Mouse (Mus musculus) heart, embryonic 12.5 days (tissue): ENCODE measurements around the gene Daam1. TPM values are rescaled to one million over a fixed set of nuclear protein-coding genes. Genes with fewer than 3 reads are reported as not detected.

Experiments used
- ATAC-seq: fragments of 200-750 bp; cut with Nextera tagmentation; 2 replicates; pipeline ENCODE4 v1.8.0; 2017; ENCODE audit warnings: moderate TSS enrichment, moderate library complexity; ENCODE audit not compliant: insufficient number of reproducible peaks, low FRiP score
- H3K27ac ChIP-seq: fragments of 300-500 bp; sonication (generic); 2 replicates; pipeline ENCODE4 v1.5.1; 2016; ENCODE audit warnings: mild to moderate bottlenecking, moderate library complexity; ENCODE audit not compliant: poor library complexity, severe bottlenecking
- H3K27me3 ChIP-seq: fragments of 300-500 bp; sonication (generic); replicated peaks from 2 replicates; pipeline ENCODE4 v1.6.1; 2016; ENCODE audit warnings: mild to moderate bottlenecking, moderate library complexity
- H3K36me3 ChIP-seq: fragments of 300-500 bp; sonication (generic); 2 replicates; pipeline ENCODE4 v1.6.1; 2016; ENCODE audit warnings: mild to moderate bottlenecking, moderate library complexity
- H3K4me1 ChIP-seq: fragments of 300-500 bp; sonication (generic); replicated peaks from 2 replicates; pipeline ENCODE4 v1.6.1; 2016; ENCODE audit warnings: mild to moderate bottlenecking
- H3K4me2 ChIP-seq: fragments of 300-500 bp; sonication (generic); 2 replicates; pipeline ENCODE4 v1.6.1; 2016; ENCODE audit warnings: mild to moderate bottlenecking, moderate library complexity
- H3K4me3 ChIP-seq: fragments of 300-500 bp; sonication (generic); 2 replicates; pipeline ENCODE4 v1.5.1; 2016; ENCODE audit warnings: mild to moderate bottlenecking
- H3K9ac ChIP-seq: fragments of 300-500 bp; sonication (generic); 2 replicates; pipeline ENCODE4 v1.6.1; 2016; ENCODE audit warnings: mild to moderate bottlenecking, moderate library complexity
- H3K9me3 ChIP-seq: fragments of 300-500 bp; sonication (generic); replicated peaks from 2 replicates; pipeline ENCODE4 v1.6.1; 2016; ENCODE audit warnings: mild to moderate bottlenecking, moderate library complexity
- WGBS: fragments of 180-500 bp; shearing (Covaris S2); methylation state at CpG from one replicate; pipeline ENCODE4 v1.1.7; 2016; 5-methylcytosine and 5-hydroxymethylcytosine counted together
- polyA plus RNA-seq: library from polyadenylated mRNA; unstranded; fragments of >200 nt; fragmentation: Nextera tagmentation; extraction: Ambion mirVana; gene quantifications from 2 replicates; pipeline ENCODE4 v1.2.1, GENCODE M21; 2016

The Daam1 gene
- polyA plus RNA-seq, 1 experiment from 2014 or later: 23.1 TPM

- peak; percentile 63 for ATAC-seq
- Histone ChIP-seq H3K27ac (peak overlapping the region; percentile 86), H3K36me3 (no peaks in the 10 kb centered on the region), H3K4me3 (no peak overlapping the region), H3K27me3 (no peaks in the 10 kb centered on the region), H3K4me1 (peaks cover 37% of the 10 kb centered on the region), H3K9me3 (0 out of 2 replicates have a peak, but pooled peaks cover 2% of the 10 kb centered on the region), H3K9ac (no peak overlapping the region), H3K4me2 (0 out of 2 replicates have a peak overlapping the region, but pooled peaks have one; percentile 5)
- WGBS: 13% methylated on average over 5 of the region's 5 CpGs
Observed at GRCm38 (mm10) chr12:72021543-72021942, 190.7 kb downstream of the Daam1 start.

GRCm38 (mm10) chr12:72022790-72023189 lies 191.9 kb downstream of the Daam1 start:
- Histone ChIP-seq H3K9ac (no peak overlapping the region), H3K36me3 (no peaks in the 10 kb centered on the region), H3K4me3 (no peak overlapping the region), H3K4me1 (peaks cover 37% of the 10 kb centered on the region), H3K4me2 (no peak overlapping the region), H3K27me3 (no peaks in the 10 kb centered on the region), H3K27ac (no peak overlapping the region), H3K9me3 (0 out of 2 replicates have a peak, but pooled peaks cover 2% of the 10 kb centered on the region)
- WGBS: 65% methylated on average over 3 of the region's 3 CpGs
- ATAC-seq: no peak

DNA sequence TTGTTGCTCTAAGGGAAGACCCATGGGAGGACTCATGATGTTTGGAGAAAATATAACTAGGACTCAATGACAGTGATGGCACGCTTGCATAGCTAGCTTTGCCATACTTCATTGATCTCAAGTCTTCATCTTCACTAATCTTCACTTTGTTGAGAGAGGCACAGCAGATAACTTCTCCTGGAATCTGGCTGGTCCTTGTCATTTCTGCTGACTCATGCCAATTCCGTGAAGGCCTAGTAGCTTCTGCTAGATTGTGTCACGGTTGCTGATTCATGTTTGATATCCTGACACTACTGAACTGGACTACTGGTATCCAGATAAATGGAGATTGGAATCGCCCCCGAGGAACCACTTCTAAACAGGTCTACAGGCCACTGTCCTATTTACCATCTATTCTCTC lies 192.7 kb downstream of the Daam1 start:
- Histone ChIP-seq H3K36me3 (no peaks in the 10 kb centered on the region), H3K27ac (no peak overlapping the region)
- WGBS: 90% methylated on average over 5 of the region's 5 CpGs

DNA sequence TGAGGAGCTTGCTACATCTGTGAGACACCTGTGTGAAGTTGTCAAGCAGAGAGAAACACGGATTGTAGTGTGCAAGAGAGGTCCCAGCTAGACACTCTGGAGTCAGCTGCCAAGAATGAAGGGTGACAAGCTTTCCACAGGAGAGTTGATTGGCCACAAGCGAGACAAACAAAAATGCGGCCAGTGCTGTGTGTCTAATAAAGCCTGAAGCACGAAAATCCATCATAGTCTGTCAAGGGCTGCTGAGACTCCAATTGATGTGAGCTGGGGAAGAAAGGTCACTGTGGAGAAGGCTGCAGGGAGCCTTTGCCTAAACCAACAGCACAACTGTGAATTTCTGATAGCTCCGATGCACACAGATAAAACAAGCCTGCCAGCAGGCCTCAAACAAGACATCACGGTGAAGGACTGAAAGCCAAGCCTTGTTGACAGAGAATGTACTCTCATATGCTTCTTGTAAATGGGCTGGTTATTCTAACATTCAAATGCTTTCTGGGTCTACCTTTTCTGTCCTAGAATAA lies 194.5 kb downstream of the Daam1 start:
- Histone ChIP-seq H3K4me1 (peaks cover 28% of the 10 kb centered on the region), H3K9me3 (0 out of 2 replicates have a peak, but pooled peaks cover 2% of the 10 kb centered on the region), H3K36me3 (no peaks in the 10 kb centered on the region), H3K4me2 (no peak overlapping the region), H3K27me3 (no peaks in the 10 kb centered on the region), H3K9ac (no peak overlapping the region), H3K27ac (no peak overlapping the region), H3K4me3 (no peak overlapping the region)
- ATAC-seq: no peak
- 42% methylated on average over 6 of the region's 6 CpGs for WGBS

More for the DNA sequence above, 192.7 kb downstream of the Daam1 start:
- no peak overlapping the region for H3K4me2 ChIP-seq
- H3K27me3 ChIP-seq: no peaks in the 10 kb centered on the region
- ATAC-seq: no peak
- no peak overlapping the region for H3K9ac ChIP-seq
- no peak overlapping the region for H3K4me3 ChIP-seq
- H3K9me3 ChIP-seq: 0 out of 2 replicates have a peak, but pooled peaks cover 2% of the 10 kb centered on the region
- H3K4me1 ChIP-seq: peaks cover 34% of the 10 kb centered on the region

- H3K9ac ChIP-seq: no peak overlapping the region
- ATAC-seq: no peak
- H3K27ac ChIP-seq: no peak overlapping the region
- H3K9me3 ChIP-seq: no peaks in the 10 kb centered on the region
- H3K4me1 ChIP-seq: peaks cover 7% of the 10 kb centered on the region
- H3K4me2 ChIP-seq: no peak overlapping the region
- H3K27me3 ChIP-seq: no peaks in the 10 kb centered on the region
- H3K4me3 ChIP-seq: no peak overlapping the region
- 69% methylated on average over 5 of the region's 5 CpGs for WGBS
- H3K36me3 ChIP-seq: no peaks in the 10 kb centered on the region
Observed at GRCm38 (mm10) chr12:72031171-72031570, 200.3 kb downstream of the Daam1 start.

DNA sequence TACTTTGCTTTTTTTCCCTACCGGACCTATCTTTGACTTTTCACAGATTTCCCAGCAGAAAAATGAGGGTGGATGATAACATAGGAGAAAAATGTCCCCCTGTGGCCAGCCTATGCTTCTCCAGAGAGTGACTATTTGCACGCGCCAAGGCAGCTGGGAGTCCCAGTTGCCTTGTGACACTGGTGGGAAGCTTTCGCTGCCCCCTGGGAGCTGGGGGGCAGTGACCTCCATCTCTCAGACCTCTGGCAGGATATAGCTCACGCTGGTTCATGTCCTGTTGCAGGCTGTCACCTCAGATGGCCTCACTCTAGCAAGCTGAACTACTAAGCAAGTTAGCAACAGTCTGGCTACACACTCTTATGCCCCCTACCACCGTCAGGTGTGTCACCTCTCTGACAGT lies 200.9 kb downstream of the Daam1 start:
- Histone ChIP-seq H3K9ac (0 out of 2 replicates have a peak overlapping the region, but pooled peaks have one; percentile 28), H3K9me3 (no peaks in the 10 kb centered on the region), H3K27ac (no peak overlapping the region), H3K4me1 (peaks cover 13% of the 10 kb centered on the region), H3K36me3 (no peaks in the 10 kb centered on the region), H3K4me2 (no peak overlapping the region), H3K4me3 (no peak overlapping the region), H3K27me3 (no peaks in the 10 kb centered on the region)
- WGBS: 65% methylated on average over 6 of the region's 6 CpGs
- ATAC-seq: no peak

- no peak overlapping the region; the same call in 1 of the 2 replicates for H3K9ac ChIP-seq
- H3K4me2 ChIP-seq: no peak overlapping the region
- peaks cover 41% of the 10 kb centered on the region for H3K4me1 ChIP-seq
- H3K27me3 ChIP-seq: no peaks in the 10 kb centered on the region
- H3K36me3 ChIP-seq: no peaks in the 10 kb centered on the region
- WGBS: 14% methylated on average over 9 of the region's 9 CpGs
- H3K27ac ChIP-seq: peak overlapping the region; percentile 77
- peaks cover 4% of the 10 kb centered on the region; the same call in 1 of the 2 replicates for H3K9me3 ChIP-seq
- ATAC-seq: 0 out of 2 replicates have a peak, but pooled peaks have one; percentile 57
- H3K4me3 ChIP-seq: no peak overlapping the region
Observed at GRCm38 (mm10) chr12:72036097-72036661, 205.3 kb downstream of the Daam1 start.

GRCm38 (mm10) chr12:72037049-72037448 lies 206.2 kb downstream of the Daam1 start:
- Histone ChIP-seq H3K27ac (peak overlapping the region; percentile 77; the same call in 1 of the 2 replicates), H3K36me3 (no peaks in the 10 kb centered on the region), H3K27me3 (no peaks in the 10 kb centered on the region), H3K4me3 (no peak overlapping the region), H3K4me2 (no peak overlapping the region), H3K9me3 (peaks cover 4% of the 10 kb centered on the region; the same call in 1 of the 2 replicates), H3K9ac (no peak overlapping the region), H3K4me1 (peaks cover 35% of the 10 kb centered on the region)
- WGBS: 56% methylated on average over 6 of the region's 6 CpGs
- no peak for ATAC-seq

- peaks cover 35% of the 10 kb centered on the region for H3K4me1 ChIP-seq
- H3K9me3 ChIP-seq: peaks cover 4% of the 10 kb centered on the region; the same call in 1 of the 2 replicates
- no peak overlapping the region for H3K27ac ChIP-seq
- WGBS: 15% methylated on average over 2 of the region's 2 CpGs
- H3K4me3 ChIP-seq: no peak overlapping the region
- H3K9ac ChIP-seq: no peak overlapping the region
- no peaks in the 10 kb centered on the region for H3K36me3 ChIP-seq
- ATAC-seq: no peak
- H3K4me2 ChIP-seq: no peak overlapping the region
- no peaks in the 10 kb centered on the region for H3K27me3 ChIP-seq
Observed at GRCm38 (mm10) chr12:72038866-72039265, 208.0 kb downstream of the Daam1 start.

DNA sequence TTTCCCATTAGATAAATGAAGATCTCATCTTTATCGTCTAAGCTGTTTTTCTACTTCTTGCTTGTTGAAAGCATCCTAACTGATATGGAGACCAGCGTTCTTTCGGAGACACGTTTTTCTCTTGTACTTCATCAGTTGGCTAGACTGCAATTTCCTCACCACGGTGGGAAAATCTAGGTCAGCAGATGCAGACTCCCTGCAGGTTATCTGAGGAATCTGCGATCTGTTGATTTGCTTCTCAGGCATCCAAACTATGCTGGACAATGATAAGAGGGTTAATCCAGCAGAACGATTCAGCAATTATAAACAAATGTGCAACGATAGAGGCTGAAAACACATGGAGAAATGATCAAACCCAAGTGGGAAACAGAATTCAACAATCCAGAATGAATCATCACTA lies 208.6 kb downstream of the Daam1 start:
- Histone ChIP-seq H3K27ac (0 out of 2 replicates have a peak overlapping the region, but pooled peaks have one; percentile 13), H3K27me3 (no peaks in the 10 kb centered on the region), H3K4me2 (no peak overlapping the region), H3K9ac (no peak overlapping the region), H3K4me3 (no peak overlapping the region), H3K4me1 (peaks cover 35% of the 10 kb centered on the region), H3K9me3 (peaks cover 4% of the 10 kb centered on the region; the same call in 1 of the 2 replicates), H3K36me3 (no peaks in the 10 kb centered on the region)
- ATAC-seq: no peak
- 22% methylated on average over 8 of the region's 8 CpGs for WGBS

GRCm38 (mm10) chr12:72041238-72041637 lies 210.4 kb downstream of the Daam1 start:
- Histone ChIP-seq H3K4me3 (no peak overlapping the region), H3K27me3 (no peaks in the 10 kb centered on the region), H3K9me3 (peaks cover 9% of the 10 kb centered on the region; the same call in 1 of the 2 replicates), H3K9ac (no peak overlapping the region), H3K4me2 (no peak overlapping the region), H3K36me3 (no peaks in the 10 kb centered on the region), H3K27ac (no peak overlapping the region), H3K4me1 (peaks cover 33% of the 10 kb centered on the region)
- ATAC-seq: no peak
- 86% methylated on average over 3 of the region's 3 CpGs for WGBS
